Mouse (Mus musculus) 3134 (cell line): ENCODE measurements at regions not wholly inside any gene's neighbourhood (a gene's known extent, or its start where the extent isn't known, plus 50 kb on each side); places are given as distances from the start of the nearest gene placed in this dataset.

Experiments used
- DNase-seq: peaks from one replicate; pipeline ENCODE4 v3.0.0-alpha.2; 2011; ENCODE audit warnings: low spot score; ENCODE audit not compliant: insufficient read length; ENCODE audit errors: extremely low read depth

GRCm38 (mm10) chr11:65497415-65497814, 227.6 kb upstream of the Myocd start:
- no peak for DNase-seq

GRCm38 (mm10) chr11:65495034-65495433, 225.2 kb upstream of the Myocd start:
- DNase-seq = no peak

- DNase-seq = no peak
Observed at GRCm38 (mm10) chr11:65490426-65490825, 220.6 kb upstream of the Myocd start.

- DNase-seq = peak; percentile 65
Observed at GRCm38 (mm10) chr11:65475821-65476540, 206.2 kb upstream of the Myocd start.

GRCm38 (mm10) chr11:65475302-65475701, 205.5 kb upstream of the Myocd start:
- peak; percentile 19 for DNase-seq

- no peak for DNase-seq
Observed at GRCm38 (mm10) chr11:65469762-65470741, 200.3 kb upstream of the Myocd start.

GRCm38 (mm10) chr11:65461044-65461443, 191.3 kb upstream of the Myocd start:
- DNase-seq = peak; percentile 15

- DNase-seq = peak; percentile 72
Observed at GRCm38 (mm10) chr11:65448436-65448835, 178.6 kb upstream of the Myocd start.

GRCm38 (mm10) chr11:65443466-65444024, 173.8 kb upstream of the Myocd start:
- DNase-seq = peak; percentile 67

GRCm38 (mm10) chr11:65435699-65436161, 165.9 kb upstream of the Myocd start:
- DNase-seq = no peak

- no peak for DNase-seq
Observed at GRCm38 (mm10) chr11:65421889-65422288, 152.1 kb upstream of the Myocd start.

- no peak for DNase-seq
Observed at GRCm38 (mm10) chr11:65408621-65409020, 138.8 kb upstream of the Myocd start.

- DNase-seq = no peak
Observed at GRCm38 (mm10) chr11:65402460-65403154, 132.8 kb upstream of the Myocd start.

GRCm38 (mm10) chr11:65389238-65389637, 119.4 kb upstream of the Myocd start:
- no peak for DNase-seq

- peak; percentile 50 for DNase-seq
Observed at GRCm38 (mm10) chr11:65386291-65387061, 116.7 kb upstream of the Myocd start.

GRCm38 (mm10) chr11:65375361-65375760, 105.6 kb upstream of the Myocd start:
- no peak for DNase-seq

GRCm38 (mm10) chr11:65373136-65373535, 103.3 kb upstream of the Myocd start:
- DNase-seq = no peak

GRCm38 (mm10) chr11:65372309-65372811, 102.6 kb upstream of the Myocd start:
- DNase-seq = no peak

GRCm38 (mm10) chr11:65367825-65368224, 98.0 kb upstream of the Myocd start:
- DNase-seq = no peak
